Mouse (Mus musculus) cortical plate, adult 2 months (tissue): Measurements from ENCODE around the gene Trpm5. TPM values are rescaled to one million over a fixed set of nuclear protein-coding genes. Genes with fewer than 3 reads are reported as not detected.

Source experiments
- H3K27ac ChIP-seq: fragments of 200-500 bp; 2 replicates; pipeline ENCODE4 v1.5.1; 2012; ENCODE audit warnings: low read length, control low read depth, inconsistent platforms; ENCODE audit not compliant: insufficient read depth
- H3K4me1 ChIP-seq: fragments of 200-500 bp; 2 replicates; pipeline ENCODE4 v1.6.1; 2011; ENCODE audit warnings: low read length; ENCODE audit not compliant: control insufficient read depth, insufficient read depth
- H3K4me3 ChIP-seq: fragments of 200-500 bp; 2 replicates; pipeline ENCODE4 v1.5.1; 2011; ENCODE audit warnings: mild to moderate bottlenecking, low read length, control low read depth; ENCODE audit not compliant: insufficient read depth
- CTCF ChIP-seq: fragments of 200-500 bp; IDR thresholded peaks from 2 replicates; pipeline ENCODE4 v1.5.1; 2011; ENCODE audit warnings: mild to moderate bottlenecking, control low read depth, low read length; ENCODE audit not compliant: insufficient read depth; ENCODE audit errors: extremely low read depth
- POLR2A ChIP-seq: fragments of 200-500 bp; IDR thresholded peaks from 2 replicates; pipeline ENCODE4 v1.6.1; 2011; ENCODE audit warnings: mild to moderate bottlenecking, low read length, control low read depth; ENCODE audit not compliant: insufficient read depth; ENCODE audit errors: extremely low read depth
- polyA plus RNA-seq: library from polyadenylated mRNA; depleted of rRNA; stranded (reverse); fragments of >200 nt; gene quantifications from 2 replicates; pipeline ENCODE4 v1.2.3, GENCODE M21; 2012

Trpm5 gene
- polyA plus RNA-seq, 1 experiment: not detected

DNA sequence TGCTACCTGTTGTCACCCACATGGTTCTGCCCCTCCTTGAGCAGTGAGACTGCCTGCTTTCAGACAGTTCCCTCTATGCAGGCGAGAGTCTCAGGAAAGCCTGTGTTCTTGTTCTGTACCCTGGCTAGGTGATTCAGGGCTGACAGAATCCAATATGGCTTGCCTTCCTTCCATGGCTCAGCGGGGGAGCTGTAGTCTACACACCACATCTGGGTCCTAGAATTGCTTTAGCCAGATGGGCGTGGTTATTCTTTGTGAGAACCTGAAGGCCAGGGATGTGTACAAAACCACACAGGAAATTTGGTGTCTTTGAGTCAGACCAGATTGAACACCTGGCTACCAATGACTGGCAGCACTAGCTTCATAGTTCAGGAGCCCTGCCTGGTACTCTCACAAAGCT lies 25.4 kb upstream of the Trpm5 start:
- Histone ChIP-seq H3K4me3 (no peak overlapping the region), H3K27ac (no peak overlapping the region), H3K4me1 (no peaks in the 10 kb centered on the region)
- TF ChIP-seq POLR2A (no peak), CTCF (no peak)

DNA sequence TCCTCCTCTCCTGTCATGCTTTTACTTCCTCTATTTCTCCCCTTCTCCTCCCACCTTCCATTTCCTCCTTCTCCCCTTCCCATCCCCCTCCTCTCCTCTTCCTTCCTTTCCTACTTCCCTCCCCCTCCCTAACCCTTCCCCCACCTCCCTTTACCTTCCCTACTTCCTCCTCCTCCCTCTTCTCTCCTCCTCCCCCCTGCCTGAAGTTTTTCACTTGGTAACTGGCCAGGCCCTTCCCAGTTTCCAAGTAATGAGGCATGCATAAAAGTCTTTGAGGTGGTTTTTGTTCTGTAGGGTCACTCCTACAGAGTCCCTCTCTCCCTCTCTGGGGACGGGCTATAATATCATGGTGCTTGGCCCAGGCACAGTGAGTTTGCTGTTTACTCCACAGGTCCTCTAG lies 25.0 kb upstream of the Trpm5 start:
- Histone ChIP-seq H3K4me1 (no peaks in the 10 kb centered on the region), H3K27ac (no peak overlapping the region)
- TF ChIP-seq CTCF: no peak
- no peak for TF ChIP-seq POLR2A

DNA sequence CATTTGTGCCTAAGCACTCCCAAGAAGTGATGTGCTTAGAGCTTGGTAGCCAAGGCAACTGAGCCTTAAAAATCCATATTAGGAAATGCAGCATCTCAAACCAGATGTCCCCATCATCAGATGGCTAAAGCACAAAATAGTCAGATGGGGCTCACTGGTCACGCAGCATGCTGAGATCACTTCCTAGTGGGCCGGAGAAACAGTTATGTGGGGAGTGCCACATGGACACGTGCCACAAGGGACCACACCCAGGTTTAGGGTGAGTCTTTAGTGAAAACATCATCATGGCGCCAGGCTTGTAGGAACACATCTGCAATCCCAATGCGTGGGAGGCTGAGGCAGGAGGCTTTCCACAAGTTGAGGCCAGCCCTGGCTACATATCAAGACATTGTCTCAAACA lies 22.1 kb upstream of the Trpm5 start:
- Histone ChIP-seq H3K4me3 (no peak overlapping the region), H3K27ac (no peak overlapping the region), H3K4me1 (no peaks in the 10 kb centered on the region)
- no peak for TF ChIP-seq CTCF
- no peak for TF ChIP-seq POLR2A

More for the DNA sequence above, 25.0 kb upstream of the Trpm5 start:
- H3K4me3 ChIP-seq: no peak overlapping the region

DNA sequence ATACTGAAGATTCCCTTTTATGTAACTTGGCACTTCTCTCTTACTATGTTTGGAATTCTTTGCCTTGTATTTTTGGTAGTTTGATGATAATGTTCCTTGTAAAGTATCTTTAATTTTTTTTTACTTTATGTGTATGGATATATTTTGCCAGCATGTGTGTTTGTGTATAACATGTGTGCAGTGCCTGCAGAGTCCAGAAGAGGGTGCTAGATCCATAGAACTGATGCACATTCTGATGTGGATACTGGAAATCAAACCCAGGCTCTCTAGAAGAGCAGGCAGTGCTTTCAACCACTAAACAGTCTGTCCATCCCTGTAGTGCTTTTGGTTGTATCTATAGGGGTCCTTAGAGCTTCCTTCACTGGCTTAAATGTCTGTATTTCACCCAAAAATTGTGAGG lies 20.3 kb upstream of the Trpm5 start:
- no peaks in the 10 kb centered on the region for H3K4me1 ChIP-seq
- TF ChIP-seq CTCF (no peak), POLR2A (no peak)
- no peak overlapping the region for H3K27ac ChIP-seq
- no peak overlapping the region for H3K4me3 ChIP-seq

DNA sequence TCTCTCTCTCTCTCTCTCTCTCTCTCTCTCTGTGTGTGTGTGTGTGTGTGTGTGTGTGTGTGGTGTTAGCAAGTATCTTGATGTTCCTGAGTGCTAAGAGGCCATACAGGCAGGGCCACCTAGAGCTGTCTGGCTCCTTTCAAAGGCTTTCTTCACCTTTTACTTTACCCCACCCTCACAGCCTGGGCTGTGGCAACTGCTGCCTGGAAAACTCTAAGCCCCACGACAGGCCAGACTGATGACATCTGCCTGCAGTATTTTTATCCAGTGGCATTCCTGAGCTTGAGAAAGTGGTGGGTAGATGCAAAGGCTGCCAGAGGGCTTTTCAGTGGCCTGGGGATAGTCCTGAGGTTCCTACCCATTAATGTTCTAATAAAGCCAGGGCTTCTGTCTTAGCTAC lies 18.0 kb upstream of the Trpm5 start:
- Histone ChIP-seq H3K4me3 (no peak overlapping the region), H3K4me1 (no peaks in the 10 kb centered on the region), H3K27ac (no peak overlapping the region)
- TF ChIP-seq CTCF (no peak), POLR2A (no peak)

DNA sequence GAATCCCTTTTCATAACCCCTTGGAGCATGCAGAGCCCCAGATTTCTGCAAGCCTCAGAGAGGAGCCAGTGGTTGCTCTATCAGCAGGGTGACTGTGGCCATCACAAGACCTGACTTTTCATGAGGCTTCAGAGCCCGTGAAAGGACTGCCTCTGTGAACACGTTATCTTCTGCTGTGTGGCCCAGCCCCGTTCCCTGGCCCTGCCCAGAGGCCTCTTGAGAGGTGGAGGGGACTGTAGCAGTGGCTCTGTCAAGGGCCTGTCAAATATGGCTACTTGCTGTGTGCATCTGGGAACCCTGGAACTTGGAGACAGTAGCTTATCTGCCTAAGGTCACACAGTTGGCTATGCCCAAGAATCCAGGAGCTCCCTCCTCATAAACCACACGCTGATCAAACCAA lies 17.3 kb upstream of the Trpm5 start:
- H3K4me3 ChIP-seq: no peak overlapping the region
- H3K27ac ChIP-seq: no peak overlapping the region
- no peak for TF ChIP-seq POLR2A
- TF ChIP-seq CTCF: no peak
- H3K4me1 ChIP-seq: no peaks in the 10 kb centered on the region

DNA sequence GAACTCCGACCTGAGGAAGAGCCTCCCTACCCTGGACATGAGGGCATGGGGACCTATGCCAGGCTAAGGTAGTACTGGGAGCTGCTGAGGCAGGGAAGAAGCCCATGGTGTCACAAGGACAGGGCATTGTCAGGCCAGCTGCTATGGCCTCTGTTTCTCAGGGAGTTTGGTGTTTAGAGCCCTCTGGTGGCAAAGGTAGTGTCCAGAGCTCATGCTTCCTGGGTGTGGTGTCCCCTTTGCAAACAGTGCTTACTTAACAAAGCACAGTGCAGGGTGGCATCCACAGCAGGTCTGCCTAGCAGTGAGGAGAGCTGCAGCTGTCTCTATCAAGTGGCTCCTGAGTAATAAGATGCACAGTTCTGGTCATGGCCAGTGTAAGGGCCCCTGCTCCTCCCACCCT lies 16.4 kb upstream of the Trpm5 start:
- Histone ChIP-seq H3K4me1 (no peaks in the 10 kb centered on the region), H3K27ac (no peak overlapping the region), H3K4me3 (no peak overlapping the region)
- TF ChIP-seq POLR2A (no peak), CTCF (0 out of 2 replicates have a peak, but pooled peaks have one; percentile 2)

DNA sequence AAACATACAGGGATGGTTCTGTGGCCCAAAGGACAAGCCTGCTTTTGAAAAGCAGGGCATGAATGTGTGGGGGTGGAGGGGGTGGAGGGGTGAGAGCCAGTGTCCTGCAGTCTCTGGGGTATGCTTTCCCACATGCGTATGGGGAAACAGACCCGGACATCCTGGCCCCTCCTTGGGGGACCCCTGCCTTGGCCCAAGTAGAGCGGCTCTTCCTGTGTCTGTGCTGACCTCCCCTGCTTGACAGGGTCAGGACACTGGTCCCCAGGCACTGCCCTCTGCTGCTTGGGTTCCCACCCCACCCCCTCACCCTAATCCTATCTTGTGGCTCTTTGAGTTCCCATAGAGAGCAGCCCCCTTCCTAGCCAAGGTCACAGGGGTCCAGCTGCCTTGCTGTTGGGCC lies 15.3 kb upstream of the Trpm5 start:
- TF ChIP-seq POLR2A (no peak), CTCF (no peak)
- Histone ChIP-seq H3K4me3 (no peak overlapping the region), H3K4me1 (no peaks in the 10 kb centered on the region), H3K27ac (no peak overlapping the region)

DNA sequence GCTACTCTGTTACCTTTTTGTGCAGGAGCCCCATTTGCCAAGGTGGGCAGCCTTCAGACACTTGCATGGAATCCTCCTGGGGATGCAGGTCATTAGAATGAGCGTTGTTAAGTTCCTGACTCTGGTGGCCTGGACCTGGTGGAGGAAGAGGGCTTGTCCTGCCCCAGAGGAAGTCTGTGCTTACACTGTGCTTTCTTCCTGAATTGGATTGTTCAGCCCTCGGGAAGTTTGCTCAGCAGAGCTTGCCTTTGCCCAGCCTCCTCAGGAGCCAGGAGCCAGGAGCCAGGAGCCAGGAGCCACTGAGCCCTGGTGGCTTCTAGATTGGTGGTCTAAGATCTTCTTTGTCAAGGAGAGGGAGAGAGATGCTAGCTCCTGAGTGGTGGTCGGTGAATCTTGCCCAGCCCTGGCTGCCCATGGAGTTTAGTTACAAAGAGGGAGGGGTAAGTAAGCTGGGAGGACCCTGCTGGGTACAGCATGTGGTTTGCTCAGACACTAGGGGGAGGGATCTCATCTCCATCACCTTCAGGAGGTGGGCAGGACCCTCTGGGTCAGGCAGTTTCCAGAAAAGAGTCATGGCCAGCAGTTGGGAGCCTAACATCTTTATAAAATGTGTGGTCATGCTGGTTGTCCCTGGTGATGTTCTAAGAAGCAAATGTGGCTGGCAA lies 14.7 kb upstream of the Trpm5 start:
- TF ChIP-seq POLR2A (no peak), CTCF (no peak)
- no peaks in the 10 kb centered on the region for H3K4me1 ChIP-seq
- H3K27ac ChIP-seq: no peak overlapping the region
- no peak overlapping the region for H3K4me3 ChIP-seq

DNA sequence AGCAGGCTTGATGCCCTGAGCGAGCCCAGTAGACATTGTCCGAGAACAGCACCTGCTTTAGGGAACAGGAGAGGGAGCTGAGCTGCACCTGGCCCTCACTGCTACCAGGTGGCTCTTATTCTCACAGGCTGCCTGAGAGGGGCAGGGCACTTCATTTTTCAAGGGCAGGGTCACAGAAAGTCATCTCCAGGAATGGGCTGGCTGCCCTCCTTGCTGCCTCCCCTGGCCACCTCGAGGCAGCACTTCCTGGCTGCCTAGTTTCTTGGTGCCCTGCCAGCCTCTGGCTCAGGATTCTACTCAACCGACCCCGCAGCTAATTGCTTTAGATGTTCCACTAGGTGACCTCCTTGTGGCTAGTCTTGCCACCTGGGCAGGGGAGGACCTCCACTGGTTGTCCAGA lies 13.8 kb upstream of the Trpm5 start:
- H3K27ac ChIP-seq: no peak overlapping the region
- H3K4me3 ChIP-seq: no peak overlapping the region
- H3K4me1 ChIP-seq: no peaks in the 10 kb centered on the region
- TF ChIP-seq POLR2A: no peak
- no peak for TF ChIP-seq CTCF
